Mouse (Mus musculus): ENCODE measurements around the gene Ctrc.

Gene Ctrc

DNA sequence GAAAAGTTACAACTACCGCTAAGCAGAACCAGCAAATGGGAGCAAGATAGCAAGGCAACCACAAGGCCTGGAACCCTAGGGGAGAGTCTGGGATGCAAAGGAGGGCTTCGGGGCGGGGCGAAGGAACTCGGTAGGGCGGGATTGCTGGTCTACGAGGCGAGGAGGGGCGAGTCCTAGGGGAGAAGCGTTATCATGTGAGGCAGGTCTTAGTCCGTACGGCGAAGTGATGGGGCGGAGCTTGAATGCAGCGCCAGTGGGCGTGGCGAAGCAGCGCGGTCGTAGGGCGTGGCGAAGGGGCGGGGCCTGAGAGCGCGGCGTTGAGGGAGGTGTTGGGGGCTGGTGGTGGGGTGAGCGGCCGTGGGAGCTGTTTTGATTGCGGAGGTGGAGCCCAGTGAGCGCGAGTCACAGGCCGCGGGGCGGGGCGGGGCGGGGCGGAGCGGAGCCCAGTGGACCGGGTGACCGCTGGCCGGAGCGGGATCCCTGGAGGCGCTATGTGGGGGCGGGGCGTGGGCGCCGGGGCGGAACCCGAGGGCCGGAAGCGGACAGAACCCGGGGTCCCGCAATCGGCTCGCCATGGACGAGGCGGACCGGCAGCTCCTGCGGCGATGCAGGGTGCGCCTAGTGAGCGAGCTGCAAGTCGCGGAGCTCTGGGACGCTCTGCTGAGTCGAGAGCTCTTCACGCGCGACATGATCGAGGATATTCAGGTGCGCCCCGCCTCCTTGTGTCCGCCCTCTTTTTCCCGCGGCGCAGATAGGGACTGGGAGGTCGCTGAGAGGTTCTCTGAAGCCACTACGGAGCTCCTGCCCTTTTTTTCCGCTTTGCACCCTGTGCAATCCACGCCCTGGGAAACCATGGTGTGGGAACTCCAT lies 52.6 kb downstream of the Ctrc start, which contains the start of gene Casp9:
Gene Casp9 (plus strand): TSS at position 331 of the 870 bp plus-strand sequence.
- Histone ChIP-seq H3K9me3 (ENCODE audit: low read length) (peaks cover 12% of the 10 kb centered on the region), H3K4me3 (replicated peaks; ENCODE audit: low read length) (peak within 1 kb of the TSS; percentile 91), H3K36me3 (ENCODE audit: insufficient read depth, low read length) (peaks cover 20% of the 10 kb centered on the region), H3K4me1 (replicated peaks; ENCODE audit: low read depth, low read length) (peaks cover 47% of the 10 kb centered on the region), H3K27me3 (ENCODE audit: insufficient read depth, low read length) (no peaks in the 10 kb centered on the region)
- TF ChIP-seq CTCF (conservative IDR thresholded peaks at IDR 0.05; ENCODE audit: low read length) (no peak), NANOG (IDR thresholded peaks at IDR 0.05; ENCODE audit: borderline replicate concordance, low read length) (no peak), POU5F1 (IDR thresholded peaks at IDR 0.05; ENCODE audit: borderline replicate concordance, low read length) (no peak)

DNA sequence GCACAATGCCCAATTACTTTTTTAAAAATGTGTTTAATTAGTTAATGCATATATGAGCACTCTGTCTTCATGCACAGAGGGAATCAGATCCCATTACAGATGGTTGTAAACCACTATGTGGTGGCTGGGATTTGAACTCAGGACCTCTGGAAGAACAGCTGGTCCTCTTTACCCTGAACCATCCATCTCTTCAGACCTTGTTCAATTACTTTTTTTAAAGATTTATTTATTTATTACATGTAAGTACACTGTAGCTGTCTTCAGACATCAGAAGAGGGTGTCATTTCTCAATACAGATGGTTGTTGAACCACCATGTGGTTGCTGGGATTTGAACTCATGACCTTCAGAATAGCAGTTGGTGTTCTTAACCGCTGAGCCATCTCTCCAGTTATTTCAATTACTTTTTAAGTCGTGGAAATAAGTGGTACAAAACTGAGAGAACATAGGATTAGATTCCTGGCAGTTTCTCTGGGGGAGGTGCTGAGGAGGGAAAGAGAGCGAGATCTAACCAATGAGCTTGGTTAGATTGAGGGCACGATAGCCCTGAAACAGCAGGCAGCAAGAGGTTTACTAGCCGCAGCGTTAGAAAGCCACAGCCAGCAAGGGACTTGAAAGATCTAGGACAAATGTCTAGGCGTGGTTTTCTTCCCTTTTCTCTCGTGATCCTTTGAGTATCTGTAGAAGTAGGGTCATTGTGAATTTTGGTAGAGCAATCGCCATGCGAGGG lies 53.4 kb downstream of the Ctrc start:
- H3K4me1 ChIP-seq (replicated peaks; ENCODE audit: low read depth, low read length), result peaks cover 50% of the 10 kb centered on the region
- peaks cover 6% of the 10 kb centered on the region for H3K9me3 ChIP-seq (ENCODE audit: low read length)
- no peaks in the 10 kb centered on the region for H3K27me3 ChIP-seq (ENCODE audit: insufficient read depth, low read length)
- H3K36me3 ChIP-seq (ENCODE audit: insufficient read depth, low read length), result peaks cover 18% of the 10 kb centered on the region
- TF ChIP-seq CTCF (conservative IDR thresholded peaks at IDR 0.05; ENCODE audit: low read length) (no peak), NANOG (IDR thresholded peaks at IDR 0.05; ENCODE audit: borderline replicate concordance, low read length) (no peak), POU5F1 (IDR thresholded peaks at IDR 0.05; ENCODE audit: borderline replicate concordance, low read length) (no peak)
- H3K4me3 ChIP-seq (replicated peaks; ENCODE audit: low read length), result peak overlapping the region; percentile 91

DNA sequence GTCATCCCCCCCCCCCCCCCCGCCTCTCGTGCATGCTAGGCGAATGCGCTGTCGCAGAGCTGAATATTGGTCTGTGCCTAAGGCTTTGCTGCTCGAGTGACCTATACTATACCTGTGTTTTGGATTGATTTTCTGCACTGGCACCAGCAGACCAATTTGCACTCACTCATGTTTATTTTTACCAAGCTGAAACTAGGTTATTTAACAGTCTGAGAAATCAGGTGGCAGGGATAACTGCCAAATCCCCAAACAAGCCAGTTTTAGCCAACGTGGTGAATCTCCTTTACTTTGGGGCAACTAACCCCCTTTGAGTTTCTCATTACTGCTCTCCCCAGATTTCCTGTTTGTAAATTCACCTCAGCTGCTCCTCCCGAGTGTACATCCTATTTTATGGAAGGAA lies 54.2 kb downstream of the Ctrc start:
- H3K9me3 ChIP-seq (ENCODE audit: low read length), result no peaks in the 10 kb centered on the region
- peaks cover 18% of the 10 kb centered on the region for H3K36me3 ChIP-seq (ENCODE audit: insufficient read depth, low read length)
- no peak overlapping the region for H3K4me3 ChIP-seq (replicated peaks; ENCODE audit: low read length)
- no peaks in the 10 kb centered on the region for H3K27me3 ChIP-seq (ENCODE audit: insufficient read depth, low read length)
- peaks cover 50% of the 10 kb centered on the region for H3K4me1 ChIP-seq (replicated peaks; ENCODE audit: low read depth, low read length)
- TF ChIP-seq POU5F1 (IDR thresholded peaks at IDR 0.05; ENCODE audit: borderline replicate concordance, low read length) (no peak), CTCF (conservative IDR thresholded peaks at IDR 0.05; ENCODE audit: low read length) (no peak), NANOG (IDR thresholded peaks at IDR 0.05; ENCODE audit: borderline replicate concordance, low read length) (no peak)

DNA sequence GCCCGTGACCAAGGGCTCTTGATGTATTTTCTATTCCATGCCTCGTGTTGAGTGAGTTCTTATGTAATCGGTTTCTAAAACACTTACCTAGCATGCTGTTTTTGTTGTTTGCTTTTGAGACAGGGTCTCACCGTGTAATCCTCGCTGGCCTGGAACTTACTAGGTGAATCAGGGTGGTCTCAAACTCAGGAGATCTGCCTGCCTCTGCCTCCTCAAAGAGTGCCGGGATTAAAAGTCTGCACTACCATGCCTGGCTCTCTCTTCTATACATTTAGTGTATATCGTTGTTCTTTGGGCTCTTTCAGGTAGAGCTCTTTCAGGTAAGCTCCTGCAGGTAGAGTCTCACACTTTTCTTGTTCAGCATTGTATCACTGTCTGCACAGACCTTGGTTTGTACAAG lies 54.7 kb downstream of the Ctrc start:
- Histone ChIP-seq H3K4me1 (replicated peaks; ENCODE audit: low read depth, low read length) (peaks cover 47% of the 10 kb centered on the region), H3K4me3 (replicated peaks; ENCODE audit: low read length) (peak overlapping the region; percentile 99; the same call in 1 of the 2 replicates), H3K27me3 (ENCODE audit: insufficient read depth, low read length) (no peaks in the 10 kb centered on the region), H3K9me3 (ENCODE audit: low read length) (no peaks in the 10 kb centered on the region), H3K36me3 (ENCODE audit: insufficient read depth, low read length) (peaks cover 18% of the 10 kb centered on the region)
- TF ChIP-seq CTCF (conservative IDR thresholded peaks at IDR 0.05; ENCODE audit: low read length) (no peak), POU5F1 (IDR thresholded peaks at IDR 0.05; ENCODE audit: borderline replicate concordance, low read length) (no peak), NANOG (IDR thresholded peaks at IDR 0.05; ENCODE audit: borderline replicate concordance, low read length) (no peak)

DNA sequence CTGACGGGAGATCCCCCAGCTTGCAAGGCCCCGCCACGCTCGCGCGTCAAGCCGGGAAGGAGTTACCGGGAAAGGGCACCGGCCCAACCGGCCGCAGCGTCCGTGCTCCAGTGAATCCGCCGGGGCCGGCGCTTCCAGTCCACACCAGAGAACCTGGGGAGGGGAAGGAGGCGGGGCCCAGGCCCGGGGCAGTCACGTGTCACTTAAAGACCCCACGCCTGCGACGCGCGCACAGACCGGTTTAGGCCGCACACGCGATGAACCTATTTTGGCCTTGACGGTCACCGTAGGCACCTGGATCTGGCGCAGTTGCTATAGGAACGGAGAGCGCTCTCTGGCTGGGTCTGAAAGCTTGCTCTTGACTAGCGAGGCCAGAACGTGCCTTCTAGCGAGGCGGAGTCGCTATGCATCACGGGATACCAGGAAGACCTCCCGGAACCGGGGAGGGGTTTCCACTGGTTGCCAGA lies 55.6 kb downstream of the Ctrc start, which contains the start of gene Dnajc16:
Gene Dnajc16 (minus strand): TSS at position 408 of the 467 bp plus-strand sequence.
- no peak for TF ChIP-seq POU5F1 (IDR thresholded peaks at IDR 0.05; ENCODE audit: borderline replicate concordance, low read length)
- no peak for TF ChIP-seq CTCF (conservative IDR thresholded peaks at IDR 0.05; ENCODE audit: low read length)
- no peak for TF ChIP-seq NANOG (IDR thresholded peaks at IDR 0.05; ENCODE audit: borderline replicate concordance, low read length)
- peak within 1 kb of the TSS; percentile 99 for H3K4me3 ChIP-seq (replicated peaks; ENCODE audit: low read length)

DNA sequence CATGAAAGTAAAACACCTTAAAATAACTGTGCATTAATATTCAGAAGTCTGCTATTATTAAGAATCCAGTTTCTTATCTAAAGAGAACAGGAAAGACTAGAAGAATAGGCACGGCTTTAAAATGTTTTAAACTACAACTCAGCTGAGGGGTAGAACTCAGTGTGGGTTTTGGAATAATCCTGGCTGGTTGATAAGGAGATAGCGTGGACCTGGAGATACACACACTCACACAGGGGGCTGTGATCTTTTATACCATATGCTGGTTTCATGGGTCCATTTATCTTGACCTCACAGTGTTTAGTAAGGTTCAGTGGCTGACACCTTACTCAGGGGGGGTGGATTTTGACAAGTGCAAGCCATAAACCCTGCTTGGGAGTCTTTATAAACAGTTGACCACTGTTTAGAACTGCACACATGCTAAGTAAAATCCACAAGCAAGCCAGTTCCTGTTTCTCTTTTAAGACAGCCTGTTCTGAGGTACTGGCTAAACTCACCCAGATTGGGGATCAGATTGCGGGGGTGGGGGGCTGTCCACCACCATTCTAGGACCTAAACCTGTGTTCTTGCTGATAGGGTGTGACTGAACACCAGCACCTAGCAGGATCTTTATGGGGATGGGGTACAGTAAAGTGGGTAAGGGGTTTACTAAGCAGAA lies 56.5 kb downstream of the Ctrc start:
- no peaks in the 10 kb centered on the region for H3K27me3 ChIP-seq (ENCODE audit: insufficient read depth, low read length)
- H3K9me3 ChIP-seq (ENCODE audit: low read length), result no peaks in the 10 kb centered on the region
- H3K4me1 ChIP-seq (replicated peaks; ENCODE audit: low read depth, low read length), result peaks cover 51% of the 10 kb centered on the region
- peak overlapping the region; percentile 99 for H3K4me3 ChIP-seq (replicated peaks; ENCODE audit: low read length)
- TF ChIP-seq POU5F1 (IDR thresholded peaks at IDR 0.05; ENCODE audit: borderline replicate concordance, low read length), result no peak
- no peak for TF ChIP-seq CTCF (conservative IDR thresholded peaks at IDR 0.05; ENCODE audit: low read length)
- H3K36me3 ChIP-seq (ENCODE audit: insufficient read depth, low read length), result peaks cover 30% of the 10 kb centered on the region

More for the DNA sequence above, 55.6 kb downstream of the Ctrc start, which contains the start of gene Dnajc16:
- peaks cover 44% of the 10 kb centered on the region for H3K4me1 ChIP-seq (replicated peaks; ENCODE audit: low read depth, low read length)
- no peaks in the 10 kb centered on the region for H3K9me3 ChIP-seq (ENCODE audit: low read length)
- no peaks in the 10 kb centered on the region for H3K27me3 ChIP-seq (ENCODE audit: insufficient read depth, low read length)
- peaks cover 22% of the 10 kb centered on the region for H3K36me3 ChIP-seq (ENCODE audit: insufficient read depth, low read length)

DNA sequence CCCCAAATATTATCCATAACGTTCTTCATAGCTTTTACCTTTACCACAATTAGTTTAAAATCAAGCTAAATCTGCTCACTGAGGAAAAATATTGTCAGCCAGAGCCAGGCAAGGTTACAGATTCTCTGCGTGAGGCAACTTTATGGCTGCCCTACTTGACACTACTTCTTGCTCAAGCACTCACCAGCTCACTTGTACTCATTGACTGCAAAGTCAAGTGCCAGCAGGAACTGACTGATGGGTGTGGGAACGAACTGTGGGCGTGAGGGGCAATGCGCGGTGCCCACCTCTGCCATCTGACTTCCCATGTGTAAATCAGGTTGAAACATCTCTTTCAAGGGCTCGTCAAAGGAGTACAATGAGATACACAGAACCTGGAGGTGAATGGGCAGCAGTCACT lies 58.7 kb downstream of the Ctrc start:
- Histone ChIP-seq H3K9me3 (ENCODE audit: low read length) (no peaks in the 10 kb centered on the region), H3K4me3 (replicated peaks; ENCODE audit: low read length) (no peak overlapping the region), H3K27me3 (ENCODE audit: insufficient read depth, low read length) (no peaks in the 10 kb centered on the region), H3K36me3 (ENCODE audit: insufficient read depth, low read length) (peaks cover 52% of the 10 kb centered on the region), H3K4me1 (replicated peaks; ENCODE audit: low read depth, low read length) (peaks cover 48% of the 10 kb centered on the region)
- TF ChIP-seq POU5F1 (IDR thresholded peaks at IDR 0.05; ENCODE audit: borderline replicate concordance, low read length) (no peak), NANOG (IDR thresholded peaks at IDR 0.05; ENCODE audit: borderline replicate concordance, low read length) (no peak), CTCF (conservative IDR thresholded peaks at IDR 0.05; ENCODE audit: low read length) (no peak)

DNA sequence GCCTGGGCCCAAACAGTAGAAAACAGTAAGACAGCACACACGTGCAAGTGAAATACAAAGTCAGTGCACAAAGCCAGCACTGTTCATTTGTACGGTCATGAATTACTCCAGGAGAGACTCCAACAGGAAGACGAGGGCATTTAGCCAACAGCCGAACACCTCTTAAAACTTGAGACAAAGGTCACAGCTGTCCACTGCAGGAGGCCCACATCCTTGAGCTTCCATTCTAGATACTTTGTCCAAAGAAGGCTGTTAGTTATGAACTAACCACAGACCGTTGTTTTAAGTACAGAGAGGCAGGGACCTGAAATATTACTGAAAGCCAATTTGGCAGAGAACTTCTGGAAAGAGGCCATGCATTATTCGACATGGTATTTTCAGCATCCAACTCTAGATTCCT lies 59.1 kb downstream of the Ctrc start:
- no peaks in the 10 kb centered on the region for H3K27me3 ChIP-seq (ENCODE audit: insufficient read depth, low read length)
- no peak overlapping the region for H3K4me3 ChIP-seq (replicated peaks; ENCODE audit: low read length)
- H3K9me3 ChIP-seq (ENCODE audit: low read length), result no peaks in the 10 kb centered on the region
- peaks cover 56% of the 10 kb centered on the region for H3K36me3 ChIP-seq (ENCODE audit: insufficient read depth, low read length)
- TF ChIP-seq NANOG (IDR thresholded peaks at IDR 0.05; ENCODE audit: borderline replicate concordance, low read length), result no peak
- no peak for TF ChIP-seq CTCF (conservative IDR thresholded peaks at IDR 0.05; ENCODE audit: low read length)
- no peak for TF ChIP-seq POU5F1 (IDR thresholded peaks at IDR 0.05; ENCODE audit: borderline replicate concordance, low read length)
- H3K4me1 ChIP-seq (replicated peaks; ENCODE audit: low read depth, low read length), result peaks cover 44% of the 10 kb centered on the region

Measured in E14TG2a.4 (cell line).